Mouse (Mus musculus) testis, adult 2 months (tissue): ENCODE data around the gene Krt23.

Experiments used
- CTCF ChIP-seq: fragments of 200-500 bp; IDR thresholded peaks from 2 replicates; pipeline ENCODE4 v1.5.1; 2012; ENCODE audit warnings: low read depth, mild to moderate bottlenecking, inconsistent platforms, low read length, moderate library complexity; ENCODE audit not compliant: control insufficient read depth, insufficient read depth, insufficient replicate concordance
- POLR2A ChIP-seq: fragments of 200-500 bp; IDR thresholded peaks from 2 replicates; pipeline ENCODE4 v1.6.1; 2012; ENCODE audit warnings: low read depth, mild to moderate bottlenecking, inconsistent platforms, low read length, moderate library complexity; ENCODE audit not compliant: control insufficient read depth

DNA sequence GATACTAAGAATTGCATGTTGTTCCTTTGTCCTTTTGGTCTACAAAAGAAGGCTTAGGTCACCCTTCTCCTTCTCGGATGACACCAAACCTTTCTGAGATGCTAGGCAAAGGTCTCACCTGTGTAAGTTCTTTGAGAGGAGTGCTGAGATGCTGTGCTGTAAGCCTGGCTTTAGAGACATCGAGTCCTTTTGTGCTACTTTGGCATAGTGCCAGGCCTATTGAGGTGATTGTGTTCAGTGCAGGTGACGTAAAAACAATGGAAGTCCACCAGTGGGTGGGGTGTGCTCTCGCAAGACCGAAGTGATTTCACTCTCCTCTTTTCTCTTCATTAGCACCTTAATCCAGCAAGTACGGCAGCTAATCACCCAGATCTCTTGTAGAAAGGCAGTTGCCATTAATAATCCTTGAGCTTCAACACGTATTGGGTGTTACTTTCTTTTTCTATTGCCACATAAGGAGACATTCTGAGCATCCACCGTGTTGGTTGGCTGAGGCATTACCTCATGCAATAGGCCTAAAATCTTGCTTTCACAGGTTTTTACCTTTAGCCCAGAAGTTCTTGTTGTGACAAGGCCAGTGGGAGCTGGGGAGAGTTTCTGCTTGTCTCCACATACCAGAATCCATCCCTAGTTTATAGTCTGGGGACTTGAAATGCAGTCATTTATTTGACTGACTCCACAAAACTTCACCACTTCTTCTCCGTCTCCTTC lies 7.3 kb upstream of the Krt23 start:
- TF ChIP-seq CTCF (no peak), POLR2A (no peak)
